Mouse (Mus musculus) embryonic facial prominence, embryonic 13.5 days (tissue): Measurements from ENCODE around the gene Speer4d. TPM values are rescaled to one million over a fixed set of nuclear protein-coding genes. Genes with fewer than 3 reads are reported as not detected.
"Not testable (repeated sequence)": the region's sequence is repeated elsewhere in the genome, so short reads cannot be mapped to it uniquely, and the experiment has no call there.

ENCODE experiments used
- ATAC-seq: fragments of 200-750 bp; cut with Nextera tagmentation; 2 replicates; pipeline ENCODE4 v1.8.0; 2017; ENCODE audit warnings: low read depth; ENCODE audit not compliant: insufficient number of reproducible peaks, insufficient read depth, low FRiP score, low TSS enrichment
- H3K27ac ChIP-seq: fragments of 300-500 bp; sonication (generic); 2 replicates; pipeline ENCODE4 v1.5.1; 2015; ENCODE audit warnings: moderate library complexity, mild to moderate bottlenecking, inconsistent platforms
- H3K27me3 ChIP-seq: fragments of 300-500 bp; sonication (generic); 2 replicates; pipeline ENCODE4 v1.6.1; 2015; ENCODE audit warnings: mild to moderate bottlenecking, inconsistent platforms
- H3K36me3 ChIP-seq: fragments of 300-500 bp; sonication (generic); 2 replicates; pipeline ENCODE4 v1.6.1; 2015; ENCODE audit warnings: mild to moderate bottlenecking, inconsistent platforms
- H3K4me1 ChIP-seq: fragments of 300-500 bp; sonication (generic); 2 replicates; pipeline ENCODE4 v1.6.1; 2015; ENCODE audit warnings: inconsistent platforms
- H3K4me2 ChIP-seq: fragments of 300-500 bp; sonication (generic); 2 replicates; pipeline ENCODE4 v1.6.1; 2015; ENCODE audit warnings: moderate library complexity, mild to moderate bottlenecking, inconsistent platforms
- H3K4me3 ChIP-seq: fragments of 300-500 bp; sonication (generic); 2 replicates; pipeline ENCODE4 v1.5.1; 2015; ENCODE audit warnings: mild to moderate bottlenecking, inconsistent platforms
- H3K9ac ChIP-seq: fragments of 300-500 bp; sonication (generic); 2 replicates; pipeline ENCODE4 v1.6.1; 2015; ENCODE audit warnings: mild to moderate bottlenecking, inconsistent platforms
- H3K9me3 ChIP-seq: fragments of 300-500 bp; sonication (generic); 2 replicates; pipeline ENCODE4 v1.6.1; 2016; ENCODE audit warnings: inconsistent platforms
- WGBS: fragments of 180-500 bp; shearing (Covaris S2); methylation state at CpG from one replicate; pipeline ENCODE4 v1.1.7; 2015; ENCODE audit warnings: mixed read lengths; 5-methylcytosine and 5-hydroxymethylcytosine counted together
- polyA plus RNA-seq: library from polyadenylated mRNA; unstranded; fragments of >200 nt; fragmentation: Nextera tagmentation; extraction: Ambion mirVana; gene quantifications from 2 replicates; pipeline ENCODE4 v1.2.1, GENCODE M21; 2015

Gene Speer4d
- polyA plus RNA-seq, 1 experiment from 2014 or later: not detected

DNA sequence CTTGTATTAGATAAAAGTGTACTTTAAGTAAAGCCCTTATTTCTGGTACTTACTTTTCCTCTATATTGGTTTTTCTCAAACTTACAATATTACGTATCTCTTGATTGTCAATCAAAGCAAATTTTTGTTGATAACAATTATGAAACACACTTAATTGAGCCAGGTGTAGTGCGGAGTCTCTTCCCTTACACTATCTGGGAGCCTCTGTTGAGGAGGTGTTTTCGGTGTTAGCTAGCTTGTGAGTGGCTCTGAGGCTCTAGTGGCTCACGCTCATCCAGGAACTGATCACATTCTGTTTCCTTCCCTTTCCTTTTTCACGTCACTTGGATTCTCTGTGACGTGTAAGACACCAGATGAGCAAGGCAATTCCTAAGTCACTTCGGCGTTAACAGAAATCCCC lies 15.3 kb upstream of the Speer4d start:
- H3K4me2 ChIP-seq, H3K27me3 ChIP-seq, H3K4me3 ChIP-seq, H3K4me1 ChIP-seq, H3K27ac ChIP-seq, ATAC-seq, H3K9ac ChIP-seq, H3K36me3 ChIP-seq: not testable (repeated sequence)
- peaks cover 25% of the 10 kb centered on the region for H3K9me3 ChIP-seq
- WGBS: 74% methylated on average over 8 of the region's 8 CpGs

DNA sequence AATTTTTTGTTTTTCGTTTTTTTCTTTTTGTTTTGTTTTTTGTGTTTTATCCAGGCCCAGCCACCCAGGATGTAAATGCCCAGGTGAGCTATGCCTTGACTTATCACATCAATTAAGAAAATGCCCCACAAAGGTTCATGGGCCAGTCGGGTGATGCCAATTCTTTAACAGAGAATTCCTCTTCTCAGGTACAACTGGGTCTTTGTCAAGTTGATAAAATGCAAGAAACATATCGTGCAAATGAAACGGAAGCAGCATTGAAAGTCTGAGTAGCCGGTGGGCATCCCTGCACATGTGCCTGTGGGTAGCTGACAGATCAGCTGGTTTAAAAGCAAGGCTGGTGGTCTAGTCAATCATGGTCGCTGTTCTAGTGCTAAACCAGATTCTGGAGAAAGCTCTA lies 12.2 kb upstream of the Speer4d start:
- not testable (repeated sequence) for H3K4me2 ChIP-seq, H3K27ac ChIP-seq, H3K9ac ChIP-seq, H3K27me3 ChIP-seq, H3K36me3 ChIP-seq, H3K4me1 ChIP-seq, H3K4me3 ChIP-seq
- H3K9me3 ChIP-seq: peaks cover 21% of the 10 kb centered on the region
- WGBS: 64% methylated on average over 6 of the region's 6 CpGs
- peak; percentile 80 for ATAC-seq

GRCm38 (mm10) chr5:15610695-15611094 lies 8.2 kb upstream of the Speer4d start:
- ATAC-seq, H3K4me3 ChIP-seq, H3K4me1 ChIP-seq, H3K27me3 ChIP-seq, H3K4me2 ChIP-seq, H3K9me3 ChIP-seq, H3K9ac ChIP-seq, H3K27ac ChIP-seq, H3K36me3 ChIP-seq: not testable (repeated sequence)
- 3% methylated on average over 1 of the region's 1 CpGs for WGBS

GRCm38 (mm10) chr5:15616195-15616594 lies 2.7 kb upstream of the Speer4d start:
- 77% methylated on average over 3 of the region's 3 CpGs for WGBS
- not testable (repeated sequence) for H3K4me1 ChIP-seq, H3K36me3 ChIP-seq, H3K27ac ChIP-seq, H3K27me3 ChIP-seq, H3K4me2 ChIP-seq, H3K4me3 ChIP-seq, H3K9ac ChIP-seq, ATAC-seq, H3K9me3 ChIP-seq

- not testable (repeated sequence) for H3K27ac ChIP-seq, H3K4me2 ChIP-seq, H3K4me3 ChIP-seq, H3K27me3 ChIP-seq, H3K36me3 ChIP-seq, H3K4me1 ChIP-seq, H3K9ac ChIP-seq, H3K9me3 ChIP-seq, ATAC-seq
- 19% methylated on average over 1 of the region's 1 CpGs for WGBS
These were observed 9.3 kb downstream of the Speer4d start for GRCm38 (mm10) chr5:15628136-15628535.

- not testable (repeated sequence) for H3K9me3 ChIP-seq, H3K4me1 ChIP-seq, H3K27me3 ChIP-seq, H3K36me3 ChIP-seq, H3K4me3 ChIP-seq, H3K4me2 ChIP-seq, H3K27ac ChIP-seq, H3K9ac ChIP-seq, ATAC-seq
- WGBS: 31% methylated on average over 5 of the region's 5 CpGs
These were observed 11.2 kb downstream of the Speer4d start for GRCm38 (mm10) chr5:15630068-15630467.

GRCm38 (mm10) chr5:15637637-15638036 lies 18.8 kb downstream of the Speer4d start:
- peaks cover 15% of the 10 kb centered on the region for H3K9me3 ChIP-seq
- not testable (repeated sequence) for H3K4me3 ChIP-seq, H3K4me1 ChIP-seq, H3K27me3 ChIP-seq, H3K9ac ChIP-seq, H3K27ac ChIP-seq, H3K36me3 ChIP-seq, H3K4me2 ChIP-seq
- ATAC-seq: peak; percentile 87; the same call in 1 of the 2 replicates
- 62% methylated on average over 2 of the region's 2 CpGs for WGBS

DNA sequence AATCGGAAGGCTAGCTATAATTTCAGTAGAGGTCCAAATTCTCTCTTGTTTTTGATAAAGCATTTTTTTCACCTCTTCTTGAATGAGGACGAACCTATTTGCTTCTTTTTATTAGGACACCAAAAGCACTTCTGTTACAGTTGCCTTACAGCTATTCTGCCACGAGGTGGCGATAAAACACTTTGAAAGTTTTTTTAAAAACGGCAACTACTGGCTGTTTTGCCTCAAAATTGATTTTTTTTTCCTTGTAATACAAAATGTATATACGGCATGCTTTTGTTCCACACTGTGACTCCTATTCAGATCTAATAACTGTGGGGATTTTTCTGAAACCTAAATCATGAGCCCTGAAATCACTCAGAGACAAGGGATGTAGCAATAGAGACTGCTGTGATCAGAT lies 26.8 kb downstream of the Speer4d start:
- WGBS: 28% methylated on average over 6 of the region's 6 CpGs
- ATAC-seq, H3K27me3 ChIP-seq, H3K4me1 ChIP-seq, H3K36me3 ChIP-seq, H3K9ac ChIP-seq, H3K4me3 ChIP-seq, H3K27ac ChIP-seq, H3K9me3 ChIP-seq, H3K4me2 ChIP-seq: not testable (repeated sequence)

DNA sequence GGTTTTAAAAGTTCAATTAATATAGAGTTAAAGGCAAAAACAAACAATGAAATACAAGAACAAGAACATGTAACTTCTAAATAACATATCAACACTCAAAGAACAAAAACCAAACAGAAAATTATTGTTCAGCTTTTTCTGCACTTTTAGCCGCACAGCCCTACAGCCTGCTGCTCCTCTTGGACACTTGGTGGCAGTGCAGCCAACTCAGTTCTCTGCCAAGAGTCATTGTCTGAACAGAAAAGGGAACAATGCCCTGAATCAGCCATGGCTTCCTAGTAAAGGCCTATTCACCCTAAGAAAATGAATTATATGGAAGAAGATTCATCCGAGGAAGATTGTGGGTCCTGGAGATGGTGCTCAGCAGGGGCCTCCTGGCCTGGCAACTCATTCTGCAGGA lies 33.5 kb downstream of the Speer4d start:
- H3K36me3 ChIP-seq, H3K27me3 ChIP-seq, H3K4me3 ChIP-seq, H3K9me3 ChIP-seq, H3K4me1 ChIP-seq, ATAC-seq, H3K9ac ChIP-seq, H3K4me2 ChIP-seq, H3K27ac ChIP-seq: not testable (repeated sequence)
- WGBS: 78% methylated on average over 2 of the region's 2 CpGs

GRCm38 (mm10) chr5:15656959-15657358 lies 38.1 kb downstream of the Speer4d start, which contains the start of gene 4930572O03Rik:
TSS of gene 4930572O03Rik (minus strand) at chr5:15657059.
- H3K27me3 ChIP-seq, H3K27ac ChIP-seq, ATAC-seq, H3K9me3 ChIP-seq, H3K4me2 ChIP-seq, H3K4me1 ChIP-seq, H3K36me3 ChIP-seq, H3K9ac ChIP-seq, H3K4me3 ChIP-seq: not testable (repeated sequence)
- 74% methylated on average over 1 of the region's 1 CpGs for WGBS

- not testable (repeated sequence) for ATAC-seq, H3K4me1 ChIP-seq, H3K27me3 ChIP-seq, H3K9ac ChIP-seq, H3K27ac ChIP-seq, H3K4me3 ChIP-seq, H3K4me2 ChIP-seq, H3K36me3 ChIP-seq, H3K9me3 ChIP-seq
- 74% methylated on average over 7 of the region's 7 CpGs for WGBS
These were observed 45.0 kb downstream of the Speer4d start for GRCm38 (mm10) chr5:15663847-15664246.

DNA sequence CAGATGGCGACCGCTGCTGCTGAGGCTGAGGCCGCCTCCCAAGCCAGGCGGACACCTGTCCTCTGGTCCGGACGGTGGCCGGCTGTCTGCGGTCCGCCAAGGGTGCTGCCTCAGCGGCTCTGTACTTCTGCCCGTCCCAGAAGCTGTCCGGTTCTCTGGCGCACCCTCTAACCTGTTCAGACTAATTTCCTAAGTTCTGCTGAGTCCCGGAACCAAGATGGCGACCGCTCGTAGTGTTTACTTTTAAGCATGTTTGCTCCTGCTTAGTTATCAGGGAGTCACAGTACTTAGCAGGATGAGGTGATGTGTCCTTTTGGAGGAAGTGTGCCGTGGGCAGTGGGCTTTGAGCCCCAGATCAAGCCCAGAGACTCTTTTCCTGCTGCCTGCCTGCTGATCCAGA lies 51.9 kb downstream of the Speer4d start:
- H3K27ac ChIP-seq, H3K4me2 ChIP-seq, H3K27me3 ChIP-seq, H3K36me3 ChIP-seq, H3K9ac ChIP-seq, H3K4me3 ChIP-seq, H3K4me1 ChIP-seq: not testable (repeated sequence)
- peaks cover 12% of the 10 kb centered on the region for H3K9me3 ChIP-seq
- ATAC-seq: 0 out of 2 replicates have a peak, but pooled peaks have one; percentile 43
- 89% methylated on average over 18 of the region's 18 CpGs for WGBS
